Mouse (Mus musculus) cerebellum, adult 2 months (tissue): ENCODE measurements around the gene Cenpb. TPM values are rescaled to one million over a fixed set of nuclear protein-coding genes. Genes with fewer than 3 reads are reported as not detected.

Experiments
- DNase-seq, 2 experiments: peaks; one replicate each; pipeline ENCODE4 v3.0.0; 2021
- H3K27ac ChIP-seq: fragments of 200-500 bp; 2 replicates; pipeline ENCODE4 v1.5.1; 2012; ENCODE audit warnings: low read length, control low read depth, inconsistent platforms; ENCODE audit not compliant: insufficient read depth
- H3K27me3 ChIP-seq: fragments of 200-500 bp; 2 replicates; pipeline ENCODE4 v1.6.1; 2012; ENCODE audit warnings: inconsistent platforms, mild to moderate bottlenecking, low read length, moderate library complexity; ENCODE audit not compliant: control insufficient read depth, insufficient read depth
- H3K4me1 ChIP-seq: fragments of 200-500 bp; 2 replicates; pipeline ENCODE4 v1.6.1; 2011; ENCODE audit warnings: low read length; ENCODE audit not compliant: control insufficient read depth, insufficient read depth
- H3K4me3 ChIP-seq: fragments of 200-500 bp; replicated peaks from 2 replicates; pipeline ENCODE3; 2011; ENCODE audit warnings: mild to moderate bottlenecking, low read depth, low read length, control low read depth; ENCODE audit not compliant: insufficient read depth
- CTCF ChIP-seq: fragments of 200-500 bp; IDR thresholded peaks from 2 replicates; pipeline ENCODE4 v1.5.1; 2011; ENCODE audit warnings: low read depth, mild to moderate bottlenecking, control low read depth, low read length, moderate library complexity, borderline replicate concordance; ENCODE audit not compliant: insufficient read depth
- POLR2A ChIP-seq: fragments of 200-500 bp; IDR thresholded peaks from 2 replicates; pipeline ENCODE4 v1.6.1; 2011; ENCODE audit warnings: low read length, control low read depth, borderline replicate concordance; ENCODE audit not compliant: insufficient read depth
- WGBS: fragments of 180-500 bp; shearing (Covaris S2); methylation state at CpG from one replicate; pipeline ENCODE4 v1.1.7; 2018; 5-methylcytosine and 5-hydroxymethylcytosine counted together
- polyA plus RNA-seq: library from polyadenylated mRNA; depleted of rRNA; stranded (reverse); fragments of >200 nt; gene quantifications from 2 replicates; pipeline ENCODE4 v1.2.3, GENCODE M21; 2012

Gene Cenpb
- polyA plus RNA-seq, 1 experiment, result 72.5 TPM

- Histone ChIP-seq H3K4me1 (no peaks in the 10 kb centered on the region), H3K4me3 (no peak overlapping the region), H3K27me3 (no peaks in the 10 kb centered on the region), H3K27ac (no peak overlapping the region)
- no peak for DNase-seq
- no peak for TF ChIP-seq CTCF
- no peak for TF ChIP-seq POLR2A
- 92% methylated on average over 2 of the region's 2 CpGs for WGBS
Measured at GRCm38 (mm10) chr2:131145536-131145935, 34.3 kb downstream of the Cenpb start.

DNA sequence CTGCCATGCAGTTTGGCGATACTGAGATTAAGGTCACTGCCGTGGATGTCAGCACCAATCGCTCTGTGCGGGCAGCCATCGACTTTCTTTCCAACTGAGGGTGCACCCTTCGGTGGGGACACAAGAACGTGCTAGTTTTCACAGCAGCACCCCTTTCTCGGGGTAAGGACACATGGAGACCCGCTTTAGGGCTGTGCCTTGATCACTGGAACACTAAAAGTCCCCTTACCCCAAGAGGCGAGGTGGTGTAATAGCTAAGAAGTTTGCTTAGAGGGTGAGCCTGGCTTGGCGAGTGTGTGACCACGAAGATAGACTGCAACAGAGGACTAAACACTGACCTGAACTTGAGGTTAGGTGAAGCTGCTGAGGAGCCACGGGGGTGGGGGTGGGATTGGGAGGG, 34.7 kb downstream of the Cenpb start:
- WGBS, result 75% methylated on average over 13 of the region's 13 CpGs
- no peak for TF ChIP-seq CTCF
- TF ChIP-seq POLR2A, result no peak
- Histone ChIP-seq H3K27ac (no peak overlapping the region), H3K27me3 (no peaks in the 10 kb centered on the region), H3K4me3 (no peak overlapping the region), H3K4me1 (no peaks in the 10 kb centered on the region)
- no peak for DNase-seq

DNA sequence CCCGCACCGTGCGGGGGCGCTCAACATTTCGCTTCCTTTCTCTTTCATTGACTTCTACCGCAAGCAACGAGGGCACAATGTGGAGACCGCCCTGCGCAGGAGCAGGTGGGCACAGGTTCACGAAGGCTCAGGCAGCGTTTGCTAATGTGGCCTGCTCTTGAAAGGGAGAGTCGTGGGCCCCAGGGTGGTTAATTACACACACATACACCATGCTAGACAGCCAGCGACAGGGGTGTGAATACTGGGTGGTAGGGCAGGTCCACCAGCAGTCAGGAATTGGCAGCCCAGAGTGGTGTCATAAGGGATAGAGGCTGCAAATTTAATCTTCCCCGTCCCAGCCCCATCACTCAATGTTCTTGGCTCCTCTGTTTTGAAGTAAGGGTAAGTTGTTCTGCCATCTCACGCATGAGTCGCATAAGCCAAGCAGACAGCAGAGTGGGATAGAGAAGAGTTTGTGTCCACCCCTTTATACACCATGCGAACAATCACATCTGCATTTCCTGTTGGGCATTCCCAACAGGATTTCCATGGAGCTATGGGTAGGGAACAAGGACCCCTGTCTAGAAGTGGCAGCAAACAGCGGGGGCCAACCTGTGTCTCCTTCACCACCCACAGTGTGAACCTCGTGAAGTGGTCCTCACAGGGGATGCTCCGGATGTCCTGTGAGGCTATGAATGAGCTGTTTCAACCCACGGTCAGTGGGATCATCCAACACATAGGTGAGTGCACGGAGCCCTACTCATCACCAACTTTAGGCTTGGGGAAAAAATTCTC, 36.7 kb downstream of the Cenpb start:
- 65% methylated on average over 22 of the region's 22 CpGs for WGBS
- DNase-seq, result no peak
- Histone ChIP-seq H3K4me3 (no peak overlapping the region), H3K4me1 (no peaks in the 10 kb centered on the region), H3K27ac (no peak overlapping the region), H3K27me3 (no peaks in the 10 kb centered on the region)
- TF ChIP-seq CTCF, result no peak
- TF ChIP-seq POLR2A, result no peak

- WGBS, result 25% methylated on average over 18 of the region's 18 CpGs
- DNase-seq, result peak in 1 of 2 experiments; percentile 20
Measured at GRCm38 (mm10) chr2:131142592-131142991, 37.3 kb downstream of the Cenpb start.

DNA sequence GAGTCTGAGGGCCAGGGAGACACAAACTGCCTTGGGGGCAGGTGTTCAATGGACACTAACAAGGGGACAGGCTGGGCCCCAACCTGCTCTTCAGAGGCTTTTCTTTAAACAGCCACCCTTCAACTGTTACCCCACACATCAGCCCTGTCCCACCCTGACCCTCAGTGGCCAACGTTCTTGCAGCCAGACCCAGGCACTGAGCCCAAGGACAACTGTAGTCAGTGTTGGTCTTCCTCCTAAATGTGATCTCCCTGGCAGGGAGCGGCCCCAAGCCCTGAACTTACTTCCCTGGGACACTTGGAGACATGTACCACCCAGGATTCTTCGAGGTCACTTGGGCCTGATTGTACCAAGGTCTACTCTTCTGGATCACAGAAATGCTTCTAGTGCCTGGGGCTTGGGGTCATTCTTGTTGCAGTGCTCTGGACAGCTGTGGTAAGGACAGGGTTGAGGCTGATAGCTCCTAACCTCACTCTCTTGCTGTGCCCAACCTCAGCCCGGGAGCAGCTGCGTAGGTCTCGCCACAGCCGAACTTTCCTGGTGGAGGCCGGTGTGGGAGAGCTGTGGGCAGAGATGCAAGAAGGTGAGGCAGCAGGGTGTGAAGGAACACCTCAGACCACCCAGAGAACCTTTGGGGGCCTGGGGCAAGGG, 38.4 kb downstream of the Cenpb start:
- no peaks in the 10 kb centered on the region for H3K4me1 ChIP-seq
- WGBS, result 89% methylated on average over 8 of the region's 8 CpGs
- TF ChIP-seq CTCF (no peak), POLR2A (no peak)
- no peak for DNase-seq
- H3K27ac ChIP-seq, result no peak overlapping the region
- H3K27me3 ChIP-seq, result no peaks in the 10 kb centered on the region
- H3K4me3 ChIP-seq, result no peak overlapping the region

More at GRCm38 (mm10) chr2:131142592-131142991, 37.3 kb downstream of the Cenpb start:
- Histone ChIP-seq H3K4me1 (no peaks in the 10 kb centered on the region), H3K27me3 (no peaks in the 10 kb centered on the region), H3K27ac (no peak overlapping the region), H3K4me3 (no peak overlapping the region)
- peak; percentile 51 for TF ChIP-seq CTCF
- no peak for TF ChIP-seq POLR2A

- TF ChIP-seq CTCF (no peak), POLR2A (no peak)
- 60% methylated on average over 5 of the region's 5 CpGs for WGBS
- DNase-seq, result no peak
- no peak overlapping the region for H3K27ac ChIP-seq
- H3K27me3 ChIP-seq, result no peaks in the 10 kb centered on the region
- no peak overlapping the region for H3K4me3 ChIP-seq
- no peaks in the 10 kb centered on the region for H3K4me1 ChIP-seq
Measured at GRCm38 (mm10) chr2:131140533-131140905, 39.3 kb downstream of the Cenpb start.

DNA sequence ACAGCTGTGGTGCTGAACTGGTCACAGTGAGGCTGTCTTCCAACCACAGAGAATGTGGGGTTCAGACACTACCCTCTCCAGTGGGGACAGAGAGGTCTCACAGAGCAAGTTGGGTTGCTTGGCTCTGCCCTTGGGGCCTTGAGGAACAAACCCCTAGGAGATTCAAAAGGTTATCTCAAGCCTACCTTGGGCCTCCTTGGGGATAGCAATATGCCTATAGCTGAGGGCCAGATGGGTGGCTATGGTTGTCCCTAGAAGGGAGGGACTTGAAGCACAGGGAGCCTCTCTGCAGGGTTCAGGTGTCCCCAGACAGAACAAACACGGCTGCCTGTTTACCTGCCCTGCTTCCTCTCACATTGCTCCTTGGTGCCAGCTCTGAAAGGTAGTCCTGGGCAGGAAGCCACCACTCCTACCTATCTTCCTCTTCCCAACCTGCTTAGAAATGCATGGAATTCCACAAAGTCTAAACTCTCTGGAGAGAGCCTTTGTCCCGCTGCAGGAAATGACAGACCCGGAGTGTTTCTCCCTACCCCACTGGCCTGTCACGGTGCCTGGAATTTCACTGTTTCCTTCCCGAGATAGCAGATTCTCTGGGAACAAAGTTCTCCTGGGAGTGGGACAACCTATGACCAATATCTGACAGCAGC, 39.9 kb downstream of the Cenpb start:
- no peaks in the 10 kb centered on the region for H3K4me1 ChIP-seq
- WGBS, result 52% methylated on average over 5 of the region's 5 CpGs
- H3K27me3 ChIP-seq, result no peaks in the 10 kb centered on the region
- H3K27ac ChIP-seq, result no peak overlapping the region
- TF ChIP-seq CTCF (no peak), POLR2A (no peak)
- no peak for DNase-seq
- no peak overlapping the region for H3K4me3 ChIP-seq
